Mouse (Mus musculus): ENCODE data around the gene Scaper.

GRCm38 (mm10) chr9:55878066-55878465 lies 59.9 kb downstream of the Scaper start:
- TF ChIP-seq CHD2 (IDR thresholded peaks at IDR 0.05; ENCODE audit: low read length): no peak
- no peak for TF ChIP-seq KAT2A (IDR thresholded peaks at IDR 0.05; ENCODE audit: insufficient replicate concordance, low read length)
- TF ChIP-seq POLR2A (IDR thresholded peaks at IDR 0.05; ENCODE audit: low read depth, low read length): no peak
- TF ChIP-seq MAX (IDR thresholded peaks at IDR 0.05; ENCODE audit: low read length): no peak
- no peak for TF ChIP-seq SIN3A (IDR thresholded peaks at IDR 0.05; ENCODE audit: low read length)
- no peak for TF ChIP-seq CTCF (conservative IDR thresholded peaks at IDR 0.05 in 1 of 2, IDR thresholded peaks at IDR 0.05 in 1 of 2; ENCODE audit: low read depth in 2 of 2, low read length in 2 of 2)
